Mouse (Mus musculus): Measurements from ENCODE around the gene Chd8.

Gene Chd8

DNA sequence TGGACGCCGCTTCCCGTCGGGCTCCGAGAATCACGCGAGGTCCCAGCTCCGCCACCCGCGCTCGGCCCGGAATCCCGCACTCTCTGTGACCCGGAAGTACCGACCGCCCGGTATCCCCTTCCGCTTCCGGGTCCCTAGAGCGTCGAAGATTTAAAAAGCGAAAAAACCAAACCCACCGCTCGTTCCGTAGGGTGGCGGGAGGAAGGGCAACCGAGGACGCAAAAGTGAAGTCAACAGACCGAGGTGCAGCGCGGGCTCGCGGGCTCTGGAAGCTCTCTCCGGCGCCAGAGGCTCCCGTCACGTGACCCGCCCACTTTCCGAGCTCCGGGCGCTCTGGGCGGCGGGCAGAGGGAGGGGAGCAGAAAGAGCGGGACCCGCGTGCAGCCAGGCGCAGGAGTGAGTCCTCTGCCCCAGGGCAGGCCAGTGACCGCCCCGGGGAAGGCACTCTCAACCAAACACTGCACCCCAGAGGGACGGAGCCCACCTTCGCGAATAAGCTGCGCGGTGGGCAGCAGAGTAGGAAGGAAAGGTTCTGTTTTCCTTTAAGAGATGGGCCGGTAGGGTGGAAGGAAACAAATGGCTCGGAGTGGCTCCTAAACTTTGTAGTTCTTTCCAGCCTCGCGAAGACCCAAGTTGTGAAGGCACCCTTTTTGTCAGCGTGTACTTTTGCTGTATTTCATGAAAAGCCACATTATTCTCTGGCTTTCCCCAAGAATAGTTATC lies 60.3 kb downstream of the Chd8 start, which contains the start of gene Supt16:
Gene Supt16, minus strand, starts transcription at position 261 of the 723 bp plus-strand sequence.
- DNase-seq, result peak; percentile 87 to 88

DNA sequence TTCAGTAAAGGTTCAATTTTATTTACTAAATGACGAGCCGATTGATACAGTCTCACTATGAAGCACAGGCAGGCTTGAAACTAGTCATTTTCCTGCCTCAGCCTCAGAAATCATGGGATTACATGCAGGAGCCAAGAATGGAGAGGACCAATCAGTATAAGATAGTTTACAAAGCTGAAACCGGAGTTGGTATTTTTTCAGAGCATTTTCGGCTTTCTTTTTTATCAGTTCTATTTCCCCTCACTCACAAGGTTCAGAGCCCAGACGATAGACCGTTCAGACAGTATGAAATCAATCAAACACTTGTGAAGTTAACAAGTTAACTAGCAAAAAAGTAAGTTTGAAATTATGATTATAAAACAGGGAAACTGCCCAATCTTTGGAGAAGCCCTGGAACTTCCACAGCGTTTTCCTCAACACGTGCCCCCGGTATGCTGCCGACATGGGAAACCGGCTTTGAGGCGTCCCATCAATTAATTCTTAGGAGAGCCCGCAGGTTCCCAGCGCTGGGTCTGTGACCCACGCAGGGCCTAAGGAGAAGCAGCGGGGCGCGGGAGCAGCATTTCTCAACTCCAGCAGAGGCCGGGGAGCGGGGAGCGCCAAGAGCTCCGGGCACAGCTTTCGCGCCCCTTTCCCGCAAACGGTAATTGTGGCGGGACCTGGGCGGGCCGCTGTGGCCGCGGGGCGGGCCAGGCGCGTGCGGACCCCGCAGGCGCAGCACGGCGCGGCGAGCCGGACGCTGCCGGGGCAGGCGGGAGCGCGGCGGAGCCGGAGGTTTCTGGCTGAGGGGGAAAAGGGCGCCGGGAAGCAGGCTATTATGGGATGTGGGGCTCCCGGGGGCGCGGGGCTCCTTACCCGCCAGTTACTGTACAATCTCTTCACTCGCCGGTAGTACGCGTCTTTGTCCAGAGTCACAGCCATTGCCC lies 61.1 kb downstream of the Chd8 start:
- no peak for DNase-seq

DNA sequence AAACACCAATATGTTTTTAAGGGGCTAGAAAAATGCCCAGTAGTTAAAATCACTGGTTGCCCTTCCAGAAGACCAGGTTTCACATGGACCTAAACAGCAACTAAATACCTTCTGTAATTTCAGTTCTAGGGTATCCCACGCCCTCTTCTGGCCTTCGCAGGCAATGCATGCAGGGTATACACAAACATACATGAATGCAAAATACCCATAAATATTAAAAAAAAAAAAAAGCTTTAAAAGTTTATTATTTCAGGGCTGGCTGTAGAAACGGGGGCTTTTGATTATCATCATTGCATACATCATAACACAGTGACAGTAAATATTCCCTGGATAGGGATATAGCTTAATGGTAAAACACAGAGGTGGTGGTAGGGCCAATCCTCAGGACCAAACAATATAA lies 61.9 kb downstream of the Chd8 start:
- peak; percentile 50 to 66 for DNase-seq

DNA sequence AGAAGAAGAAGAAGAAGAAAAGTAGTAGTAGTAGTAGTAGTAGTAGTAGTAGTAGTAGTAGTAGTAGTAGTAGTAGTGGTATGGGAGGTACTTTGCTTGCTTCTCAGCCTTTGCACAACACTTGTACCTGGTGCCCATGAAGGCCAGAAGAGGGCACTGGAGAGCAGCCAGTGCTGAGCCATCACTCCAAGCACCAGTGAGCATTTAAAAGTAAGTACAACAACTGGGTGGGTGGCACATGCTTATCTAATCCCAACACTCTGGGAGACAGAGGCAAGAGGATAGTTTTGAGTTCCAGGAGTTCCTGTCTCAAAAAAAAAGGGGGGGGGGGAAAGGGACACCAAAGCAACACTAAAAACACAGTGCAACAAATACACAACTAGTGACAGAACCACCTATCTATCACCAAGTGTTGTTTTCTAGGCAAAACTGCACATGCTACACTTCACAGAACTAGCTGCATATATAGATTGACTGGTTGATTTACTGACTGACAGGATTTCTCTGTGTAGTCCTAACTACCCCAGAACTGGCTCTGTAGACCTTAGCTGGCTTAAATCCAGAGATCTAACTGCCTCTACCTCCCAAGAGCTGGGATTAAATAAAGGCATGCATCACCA lies 66.7 kb downstream of the Chd8 start:
- peak; percentile 34 to 49 for DNase-seq

- DNase-seq, result no peak
These were observed 68.1 kb downstream of the Chd8 start for GRCm38 (mm10) chr14:52189519-52189918.

DNA sequence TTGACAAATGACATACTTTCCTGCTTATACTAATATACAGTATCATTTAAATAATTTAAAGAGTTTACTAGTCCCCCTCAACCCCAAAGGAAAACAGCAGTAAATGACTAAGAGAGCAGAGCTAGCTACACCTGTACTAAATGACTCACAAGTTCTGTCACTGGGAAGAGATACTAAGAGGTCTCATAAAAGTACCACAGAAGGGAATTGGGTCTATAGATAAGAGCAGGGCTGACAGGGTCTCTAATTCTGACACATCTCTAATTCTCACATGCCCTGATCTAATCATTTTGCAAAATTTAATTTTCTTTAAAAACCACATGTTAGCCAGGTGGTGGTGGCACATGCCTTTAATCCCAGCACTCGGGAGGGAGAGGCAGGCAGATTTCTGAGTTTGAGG lies 68.8 kb downstream of the Chd8 start:
- DNase-seq, result no peak

DNA sequence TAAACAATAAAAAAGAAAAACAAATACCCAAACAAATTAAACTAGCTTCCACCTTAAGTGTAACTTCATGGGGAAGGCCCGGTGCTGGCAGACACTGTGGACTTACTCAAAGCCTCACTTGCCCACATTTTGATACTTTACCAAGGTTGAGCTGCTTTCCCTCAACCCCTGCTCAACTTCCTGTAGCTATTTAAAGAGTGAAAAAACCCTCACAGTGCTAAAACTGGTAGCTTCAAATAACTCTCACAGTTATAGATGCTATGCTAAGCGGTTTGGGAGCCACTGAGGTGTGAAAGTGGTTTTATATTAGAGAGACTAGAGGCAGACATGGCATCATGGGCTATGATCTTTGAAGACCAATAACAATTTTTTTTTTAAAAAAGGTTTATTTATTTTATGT lies 91.0 kb downstream of the Chd8 start:
- no peak for DNase-seq

DNA sequence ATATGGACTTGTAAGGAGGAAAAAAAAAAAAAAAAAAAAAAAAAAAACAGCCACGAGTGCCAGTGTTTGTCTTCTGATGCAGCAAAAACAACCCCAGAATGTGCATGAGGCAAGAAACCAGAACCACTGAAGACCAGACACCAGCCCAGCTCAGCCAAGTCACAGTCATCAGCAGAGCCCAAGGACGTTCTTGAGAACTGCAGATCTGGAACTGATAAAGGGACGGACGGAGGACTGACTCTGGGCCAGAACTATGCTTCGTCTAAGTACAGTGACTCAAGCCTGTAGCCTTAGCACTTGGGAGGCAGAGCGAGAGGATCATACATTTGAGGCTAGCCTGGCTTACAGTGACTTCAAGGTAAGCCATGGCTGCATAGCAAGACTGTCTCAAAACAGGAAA lies 96.7 kb downstream of the Chd8 start:
- no peak for DNase-seq

DNA sequence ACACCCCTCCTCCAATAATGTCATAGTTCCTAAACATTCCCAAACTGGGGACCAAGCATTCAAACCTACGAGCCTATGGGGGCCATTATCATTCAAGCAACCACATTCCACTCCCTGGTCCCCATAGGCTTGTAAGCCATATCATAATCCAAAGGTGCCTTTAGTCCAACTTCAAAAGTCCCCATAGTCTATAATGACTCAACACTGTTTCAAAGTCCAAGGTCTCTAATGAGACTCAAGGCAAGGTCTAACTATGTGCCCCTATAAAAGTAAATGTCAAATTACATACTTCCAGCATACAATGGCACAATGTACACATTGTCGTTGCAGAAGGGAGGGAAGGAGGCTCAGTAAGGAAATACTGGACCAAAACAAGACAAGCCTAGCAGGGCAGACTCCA lies 102.6 kb downstream of the Chd8 start:
- no peak for DNase-seq

DNA sequence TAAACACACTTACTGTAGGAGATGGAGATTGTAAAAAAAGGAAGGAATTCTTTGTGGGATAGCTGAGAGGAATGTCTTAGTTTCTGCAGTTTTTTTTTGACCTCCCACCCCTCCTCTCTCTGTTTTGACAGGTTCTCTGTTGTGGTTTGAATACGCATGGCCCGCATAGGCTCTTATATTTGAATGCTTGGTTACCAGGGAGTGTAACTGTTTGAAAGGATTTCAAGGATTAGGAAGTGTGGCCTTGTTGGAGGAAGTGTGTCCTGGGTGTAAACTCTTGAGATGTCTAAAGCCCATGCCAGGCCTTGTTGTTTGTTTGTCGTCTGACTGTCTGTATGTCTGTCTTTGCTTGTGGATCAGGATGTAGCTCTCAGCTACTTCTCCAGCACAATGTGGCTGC lies 105.0 kb downstream of the Chd8 start:
- DNase-seq, result no peak

DNA sequence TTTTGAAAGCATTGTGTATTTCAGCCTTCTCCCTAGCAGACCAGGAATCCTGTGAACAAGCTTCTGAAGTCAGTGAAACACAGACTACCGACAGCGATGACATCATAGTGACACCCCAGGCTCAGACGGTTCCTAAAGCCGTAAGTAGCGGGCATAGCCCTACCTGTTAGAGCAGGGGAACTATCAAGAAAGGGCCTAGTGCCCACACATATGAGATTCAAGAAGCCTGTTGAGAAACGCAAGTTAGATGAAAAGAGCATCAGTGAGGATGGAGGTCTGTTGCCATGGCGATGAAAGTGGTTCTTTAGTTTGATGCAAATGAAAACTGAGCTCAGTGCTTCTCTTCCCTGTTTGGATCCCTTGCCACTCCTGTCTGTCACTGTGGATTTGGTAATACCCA lies 105.4 kb downstream of the Chd8 start:
- no peak for DNase-seq

DNA sequence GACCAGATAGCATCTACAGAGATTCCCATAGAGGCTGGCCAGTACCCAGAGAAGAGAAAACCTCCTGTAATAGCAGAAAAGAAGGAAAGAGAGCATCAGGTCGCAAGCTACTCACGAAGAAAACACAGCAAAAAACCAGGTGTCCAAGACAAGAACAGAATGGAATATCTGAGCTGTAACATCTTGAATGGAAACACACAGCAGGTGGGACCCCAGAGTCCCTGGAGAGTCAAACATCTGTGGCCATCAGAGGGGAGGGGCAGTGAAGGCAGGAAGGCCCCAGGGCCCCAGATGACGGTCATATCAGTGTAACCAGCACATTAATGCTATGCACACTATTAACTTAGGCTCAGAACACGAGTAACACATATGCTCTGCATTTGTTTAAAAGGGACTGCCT lies 107.7 kb downstream of the Chd8 start:
- no peak for DNase-seq

Measured in lung, postnatal 4 days (tissue).